Mouse (Mus musculus) gastrocnemius, postnatal 25 days (tissue): ENCODE results near the gene Tmem40. TPM values are rescaled to one million over a fixed set of nuclear protein-coding genes. Genes with fewer than 3 reads are reported as not detected.

Experiments used
- DNase-seq: peaks from one replicate; pipeline ENCODE4 v3.0.0; 2022
- microRNA-seq, 2 experiments: library from miRNA; unstranded; fragments of <30 nt; microRNA quantifications; one replicate each; pipeline ENCODE4 v1.2.0; 2021; ENCODE audit warnings: borderline replicate concordance in 2 of 2
- total RNA-seq, 2 experiments: library from RNA; stranded (reverse); gene quantifications; 1 replicate in 1 of 2; 2 replicates in 1 of 2; pipeline ENCODE4 v1.2.3; 2021

The Tmem40 gene
- total RNA-seq, 2 experiments from 2014 or later, result 0.35 to 0.43 TPM

DNA sequence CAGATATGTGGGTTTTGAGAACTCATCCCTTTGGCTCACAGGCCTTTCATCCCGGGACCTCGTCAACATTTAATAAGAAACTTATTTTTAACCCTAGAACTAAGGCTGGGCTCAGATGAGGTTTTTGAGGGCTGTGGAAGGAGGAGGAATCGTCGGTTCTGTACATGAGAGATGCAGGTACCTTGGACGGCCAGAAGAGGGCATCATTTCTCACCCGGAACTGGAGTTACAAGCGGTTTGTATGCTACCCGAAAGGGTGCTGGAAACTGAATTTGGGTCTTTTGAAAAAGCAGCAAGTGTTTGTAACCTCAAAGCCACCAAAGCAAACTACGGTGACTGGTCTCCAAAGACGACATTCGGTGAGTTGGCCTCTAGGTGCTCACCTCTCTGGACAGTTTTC lies 60.9 kb downstream of the Tmem40 start:
- no peak for DNase-seq

DNA sequence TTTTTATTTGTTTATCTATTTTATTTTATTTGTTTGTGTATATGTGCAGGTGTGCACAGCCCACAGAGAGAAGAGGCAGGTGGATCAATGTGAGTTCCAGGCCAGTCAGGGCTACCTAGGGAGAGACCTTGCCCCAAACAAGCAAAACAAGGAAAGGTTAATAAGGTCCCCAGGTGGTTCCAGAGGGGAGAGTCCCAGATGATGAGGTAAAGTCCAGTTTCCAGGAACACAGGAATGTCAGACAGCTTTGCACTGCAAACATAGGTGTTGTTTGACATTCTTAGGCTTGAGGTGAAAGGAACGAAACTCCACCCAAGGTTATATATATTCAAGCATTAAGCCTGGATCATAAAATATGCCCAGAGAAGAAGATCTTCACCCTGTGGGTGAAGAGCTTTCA lies 61.4 kb downstream of the Tmem40 start:
- DNase-seq, result no peak

DNA sequence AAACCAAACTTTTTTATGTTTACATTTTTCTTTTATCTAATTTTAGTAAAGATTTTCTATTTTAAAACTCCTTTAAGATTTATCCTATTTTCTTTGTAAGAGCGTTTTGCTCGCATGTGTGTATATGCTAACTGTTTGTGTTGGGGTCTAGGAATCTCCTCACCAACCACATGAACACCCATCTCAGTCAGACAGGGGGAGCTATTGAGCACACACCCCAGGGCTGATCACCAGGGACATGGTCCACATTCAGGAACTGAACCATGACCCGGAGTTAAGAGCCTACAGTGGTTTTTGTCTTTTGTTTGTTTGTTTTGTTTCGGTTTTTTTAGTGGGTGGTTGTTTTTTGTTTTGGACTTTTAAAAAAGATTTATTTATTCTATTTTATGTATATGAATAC lies 63.5 kb downstream of the Tmem40 start:
- DNase-seq, result no peak

DNA sequence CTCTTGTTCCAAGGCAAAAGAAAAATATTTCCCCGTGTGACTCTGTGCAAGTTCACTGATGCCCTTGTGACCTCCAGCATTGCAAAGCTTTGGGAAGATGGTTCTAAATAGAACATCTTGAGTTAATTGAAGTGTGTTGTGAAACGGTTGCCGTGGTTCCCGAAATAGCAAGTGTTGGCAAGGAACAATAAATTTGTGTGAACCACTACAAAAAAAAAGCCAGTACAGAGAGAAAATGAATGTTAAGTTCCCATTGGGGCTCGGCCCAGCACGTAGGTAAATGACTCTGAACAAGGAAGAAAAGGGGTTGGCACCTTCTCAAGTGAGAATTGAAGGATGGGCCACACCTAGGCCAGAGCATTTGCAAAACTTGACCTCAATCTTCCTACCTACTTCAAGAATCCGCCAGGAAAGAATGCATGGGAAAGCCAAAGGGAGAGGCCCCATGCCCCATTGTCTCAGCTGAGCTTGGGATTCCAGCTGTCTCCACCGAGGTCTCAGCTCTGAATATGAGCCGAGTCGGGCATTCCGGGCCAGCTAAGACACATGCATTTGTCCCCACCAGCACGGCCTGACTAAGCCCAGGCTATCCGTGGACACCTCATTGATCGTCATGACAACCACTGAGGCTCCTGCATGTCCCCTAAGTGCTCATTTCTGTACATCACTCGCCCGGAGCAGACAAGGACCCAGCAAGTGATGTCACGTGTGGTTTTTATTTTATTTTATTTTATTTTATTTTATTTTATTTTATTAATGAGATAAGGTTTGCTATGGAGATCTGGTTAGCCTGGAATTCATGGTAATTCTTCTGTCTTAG lies 64.3 kb downstream of the Tmem40 start:
- DNase-seq, result peak; percentile 20

DNA sequence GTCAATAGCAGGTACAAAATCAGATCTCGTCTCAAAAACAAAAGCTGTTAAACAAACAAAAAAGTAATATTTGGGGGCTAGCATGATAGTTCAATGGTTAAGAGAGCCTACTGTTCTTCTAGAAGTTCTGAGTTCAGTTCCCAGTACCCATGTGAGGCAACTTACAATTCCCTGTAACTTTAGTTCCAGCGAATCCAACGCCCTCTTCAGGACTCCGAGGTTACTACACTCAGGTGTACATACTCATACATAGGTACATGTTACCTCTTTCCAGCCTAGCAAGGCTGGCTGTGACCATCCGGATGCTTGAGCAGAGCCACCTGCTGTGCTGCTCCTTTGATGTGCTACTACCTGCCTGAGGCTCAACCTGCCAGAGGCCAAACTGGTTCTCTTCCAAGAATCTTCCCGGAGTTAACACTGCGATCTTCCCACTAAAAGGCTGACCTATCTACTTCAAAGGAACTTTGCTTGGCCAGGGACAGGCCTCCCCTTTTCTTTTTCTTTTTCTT lies 65.4 kb downstream of the Tmem40 start:
- no peak for DNase-seq

DNA sequence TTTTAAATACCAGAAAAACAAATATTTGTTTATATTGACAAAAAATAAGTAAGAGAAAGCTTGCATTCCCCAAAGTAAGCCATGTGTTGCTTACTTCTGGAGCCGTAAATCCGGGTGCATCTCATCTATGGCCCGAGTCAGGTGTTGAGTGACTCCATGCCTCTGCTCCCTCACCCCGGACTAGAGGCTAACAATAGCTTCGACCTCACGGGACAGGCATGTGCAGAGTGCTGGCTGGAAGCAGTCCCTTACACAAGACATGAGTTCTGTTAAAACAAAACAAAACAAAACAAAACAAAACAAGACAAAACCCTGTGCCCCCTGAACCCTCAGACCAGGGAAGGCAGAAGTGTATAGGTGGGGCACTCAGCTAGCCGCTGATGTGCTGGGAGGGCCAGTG lies 67.1 kb downstream of the Tmem40 start:
- peak; percentile 17 for DNase-seq

DNA sequence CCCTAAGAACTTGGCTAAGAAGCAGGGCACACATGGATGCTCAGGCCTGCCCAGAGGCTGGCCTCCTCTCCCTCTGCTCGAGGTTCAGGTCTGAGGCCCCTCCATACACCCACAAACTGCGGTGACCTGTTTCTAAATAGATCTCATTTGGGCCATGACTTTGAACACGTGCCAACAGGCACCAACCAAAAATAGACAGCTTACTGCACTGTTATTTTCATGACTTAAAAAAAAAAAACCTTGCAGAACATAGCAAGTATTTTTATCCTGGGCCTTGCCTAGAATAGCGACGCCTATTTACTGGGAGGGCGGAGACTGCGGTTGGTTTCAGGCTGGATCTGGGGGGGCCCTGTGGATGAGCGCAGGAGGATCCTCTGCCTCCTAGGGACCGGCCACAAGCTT lies 67.8 kb downstream of the Tmem40 start:
- peak; percentile 62 for DNase-seq

DNA sequence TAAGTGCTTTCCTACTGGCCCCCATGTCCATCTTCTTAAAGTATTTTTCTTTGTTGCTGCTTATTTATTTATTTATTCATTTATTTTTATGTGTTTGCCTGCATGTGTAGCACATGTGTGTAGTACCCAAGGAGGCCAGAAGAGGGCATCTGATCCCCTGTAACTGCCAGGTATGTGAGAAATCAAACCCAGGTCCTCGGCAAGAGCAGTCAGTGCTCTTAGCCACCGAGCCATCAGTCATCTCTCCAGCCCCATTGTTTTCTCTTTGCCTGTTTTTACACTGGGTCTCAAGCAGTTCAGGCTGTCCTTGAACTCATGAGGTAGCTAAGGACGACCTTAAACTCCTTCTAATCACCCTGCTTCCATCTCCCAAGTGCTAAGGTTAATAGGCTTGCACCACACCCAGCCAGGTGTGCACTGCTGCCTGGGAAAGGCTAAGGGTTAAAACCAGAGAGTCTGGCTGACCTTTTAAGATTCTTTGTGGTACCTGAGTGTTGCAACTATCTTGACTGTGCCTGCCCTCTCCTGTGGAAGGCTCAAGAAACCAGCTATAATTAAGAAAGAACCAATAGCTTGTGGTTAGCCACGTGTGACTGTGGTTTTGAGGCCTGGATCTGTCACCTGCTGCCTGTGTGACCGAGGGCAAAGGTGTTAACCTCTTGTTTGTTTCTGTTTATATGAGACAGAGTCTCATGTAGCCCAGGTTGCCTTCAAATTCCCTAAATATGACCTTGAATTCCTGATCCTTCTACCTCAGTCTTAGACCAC lies 69.1 kb downstream of the Tmem40 start:
- no peak for DNase-seq

DNA sequence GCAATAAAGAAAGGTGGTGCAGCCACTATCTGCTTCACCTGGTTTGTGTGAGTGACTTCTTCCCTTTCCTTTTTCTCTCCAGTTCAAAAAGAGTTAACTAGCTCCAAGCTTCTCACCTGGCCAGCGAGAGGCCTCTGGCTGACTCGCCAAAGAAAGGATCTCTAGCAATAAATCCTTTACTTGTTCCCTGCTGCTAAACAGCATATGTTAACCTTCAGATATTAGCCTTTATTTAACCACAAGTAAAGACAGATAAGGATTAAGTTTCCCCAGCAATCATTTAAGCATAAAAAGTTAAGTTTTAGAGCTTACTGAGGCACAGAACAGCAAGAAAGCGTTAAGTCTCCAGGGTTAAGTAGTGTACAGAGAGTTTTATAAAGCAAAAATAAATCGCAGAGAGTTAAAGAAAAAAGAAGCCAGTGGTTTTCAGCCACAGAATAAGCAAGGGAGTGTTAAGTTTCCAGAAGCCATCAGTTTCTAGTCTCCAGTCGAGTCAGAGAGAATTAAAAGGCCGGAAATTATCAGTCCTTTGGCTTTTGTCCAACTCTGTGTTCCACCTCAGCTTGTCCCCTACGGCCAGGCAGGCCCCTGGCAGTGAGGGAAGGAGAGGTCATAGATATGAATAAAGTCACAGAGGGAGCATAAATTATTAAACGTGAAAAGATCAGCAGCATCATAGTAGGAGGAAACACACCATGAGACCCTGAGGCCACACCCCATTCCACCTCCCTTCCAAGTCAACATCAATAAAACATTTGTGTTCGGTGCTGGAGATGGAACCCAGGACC lies 69.9 kb downstream of the Tmem40 start:
- no peak for DNase-seq

DNA sequence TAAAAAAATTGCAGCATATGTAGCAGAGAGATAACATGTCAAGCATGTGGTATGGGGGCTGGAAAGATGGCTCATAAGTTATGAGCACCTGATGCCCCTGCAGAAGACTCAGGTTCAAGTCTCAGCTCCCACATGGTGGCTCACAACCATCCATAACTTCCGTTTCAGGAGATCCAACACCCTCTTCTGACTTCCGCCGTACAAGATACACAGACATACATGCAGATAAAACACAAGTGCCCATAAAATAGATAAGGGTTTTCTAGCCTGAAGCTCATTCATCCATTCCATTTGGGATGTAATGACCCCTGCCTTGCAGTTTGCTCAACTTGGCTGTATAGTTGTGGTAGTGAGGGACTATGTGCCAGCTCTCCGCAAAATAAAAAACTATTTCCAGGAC lies 72.1 kb downstream of the Tmem40 start:
- no peak for DNase-seq

DNA sequence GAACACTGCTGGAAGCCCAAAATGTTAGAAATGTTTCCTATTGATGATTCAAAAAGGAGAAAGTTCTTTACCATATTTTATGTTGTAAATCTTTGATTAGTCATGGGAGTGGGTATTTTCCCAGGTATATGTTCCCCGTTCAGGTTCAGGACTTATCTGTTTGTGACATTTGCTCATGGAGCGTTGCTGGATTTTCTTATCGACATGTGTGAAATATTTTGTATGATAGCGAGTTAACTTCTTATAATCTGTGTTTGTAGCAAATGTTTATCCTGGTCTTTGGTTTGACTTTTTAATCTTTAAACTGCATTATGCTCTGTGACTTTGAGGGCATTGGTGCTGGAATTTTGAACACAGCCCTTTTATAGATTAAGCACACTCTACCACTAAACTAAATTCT lies 73.6 kb downstream of the Tmem40 start:
- no peak for DNase-seq

DNA sequence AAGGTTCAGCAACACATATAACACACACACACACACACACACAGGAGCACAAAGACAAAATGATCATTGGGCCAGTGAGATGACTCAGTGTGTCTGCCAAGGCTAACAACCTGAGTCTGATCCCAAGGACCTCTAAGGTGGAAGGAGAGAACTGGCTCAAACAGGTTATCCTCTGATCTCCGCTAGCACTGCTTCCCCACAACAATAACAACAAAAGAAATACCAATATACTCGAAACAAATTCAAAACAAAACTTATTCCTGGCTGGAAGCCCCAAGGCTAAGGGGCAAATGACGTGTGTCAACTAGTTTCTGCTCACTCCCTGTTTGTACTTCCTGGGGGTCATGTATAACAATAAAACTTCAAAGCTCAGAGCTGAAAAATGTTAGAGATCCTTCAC lies 74.5 kb downstream of the Tmem40 start:
- no peak for DNase-seq

DNA sequence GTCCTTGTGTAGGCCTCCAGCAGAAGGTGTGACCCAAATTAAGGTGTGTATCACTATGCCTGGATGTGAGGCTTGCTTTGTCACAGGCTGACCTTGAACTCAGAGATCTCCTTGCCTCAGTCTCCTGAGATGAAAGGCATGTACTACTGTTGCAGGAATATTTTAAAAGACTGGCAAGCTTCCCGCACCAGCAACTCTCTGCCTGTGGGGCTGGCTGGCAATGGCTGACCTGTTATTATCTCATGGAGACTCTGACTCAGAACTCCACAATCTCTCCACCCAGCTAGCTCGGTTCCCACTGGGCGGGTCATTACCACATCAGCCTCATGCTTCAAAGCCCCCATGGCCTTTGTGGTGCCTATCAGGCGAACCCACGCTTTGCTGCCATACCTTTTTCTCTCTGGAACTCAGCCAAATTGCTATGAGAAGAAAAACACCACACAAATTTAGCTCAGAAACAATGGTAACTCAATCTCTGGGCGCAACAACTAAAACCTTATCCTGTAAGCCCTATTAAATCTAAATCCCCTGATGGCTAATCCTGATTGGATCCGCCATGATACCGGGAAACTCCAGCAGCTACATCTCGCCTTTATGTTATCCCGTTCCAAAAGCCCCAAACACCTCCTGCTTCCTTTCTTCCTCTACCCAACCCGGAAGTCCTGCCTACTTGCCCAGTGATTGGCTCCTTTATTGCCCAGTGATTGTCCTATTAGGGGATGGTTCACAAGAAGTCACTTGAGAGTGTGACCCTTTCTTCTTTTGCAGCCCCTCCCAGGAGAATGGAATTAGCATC lies 77.2 kb downstream of the Tmem40 start:
- no peak for DNase-seq

DNA sequence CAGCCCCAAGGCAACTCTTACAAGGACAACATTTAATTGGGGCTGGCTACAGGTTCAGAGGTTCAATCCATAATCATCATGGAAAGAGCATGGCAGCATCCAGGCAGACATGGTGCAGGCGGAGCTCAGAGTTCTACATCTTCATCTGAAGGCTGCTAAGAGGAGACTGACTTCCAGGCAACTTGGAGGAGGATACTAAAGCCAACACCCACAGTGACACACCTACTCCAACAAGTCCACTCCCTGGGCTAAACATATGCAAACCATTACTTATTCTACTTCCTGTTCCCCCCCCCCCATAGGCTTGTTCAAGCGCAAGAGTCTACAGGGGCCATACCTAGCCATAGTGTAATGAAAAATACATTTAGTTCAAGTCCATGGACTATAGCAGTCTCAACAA lies 77.9 kb downstream of the Tmem40 start:
- no peak for DNase-seq

DNA sequence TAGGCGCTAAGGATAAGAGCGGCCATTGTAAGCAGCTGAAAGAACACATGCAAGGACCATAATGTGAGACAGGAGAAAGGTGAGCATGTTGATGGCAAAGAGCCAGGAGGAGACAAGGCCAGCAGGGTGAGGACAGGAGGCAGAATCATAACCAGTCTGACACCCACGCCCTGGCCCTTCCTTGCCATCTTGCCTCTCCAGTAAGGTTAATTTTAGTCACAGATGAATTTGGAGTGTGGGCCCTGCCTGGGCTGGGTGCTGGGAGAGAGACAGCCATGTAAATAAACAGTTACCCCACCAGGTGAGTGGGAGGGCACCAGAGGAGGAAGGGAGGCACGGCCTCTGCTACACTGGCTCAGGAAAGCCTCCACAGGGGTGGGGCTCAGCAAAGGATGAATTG lies 81.1 kb downstream of the Tmem40 start:
- DNase-seq, result no peak

Small RNA genes lying within 50 kb of the gene (microRNA-seq; reads per million reads assigned to microRNA genes)
- gene Mir7660, result 0 to 0.53 reads per million in 2 experiments

Other genes starting within 250 kb of the Tmem40 start
- gene Tsen2, start 217.7 kb downstream of the Tmem40 start, total RNA-seq, result 1 to 10 TPM; 5.8 to 6.1 TPM
- under 1 TPM in 1 of 2 experiments, not detected in 1; 0.18 TPM for gene Mkrn2os, start 169.8 kb downstream of the Tmem40 start, total RNA-seq
- gene Mkrn2, start 160.5 kb downstream of the Tmem40 start, total RNA-seq, result 10 to 100 TPM; 37.9 to 42.3 TPM
- gene Raf1, start 85.8 kb downstream of the Tmem40 start, total RNA-seq, result 100 to 1,000 TPM; 105 to 129 TPM
- gene Cand2, start 12.1 kb upstream of the Tmem40 start, total RNA-seq, result 10 to 100 TPM; 61.9 to 64.2 TPM
- gene Rpl32, start 46.3 kb upstream of the Tmem40 start, total RNA-seq, result 100 to 1,000 TPM; 536 to 577 TPM
- under 1 TPM in 1 of 2 experiments, not detected in 1; 0.24 TPM for gene Efcab12, start 76.0 kb upstream of the Tmem40 start, total RNA-seq
- gene Mbd4, start 91.0 kb upstream of the Tmem40 start, total RNA-seq, result under 1 TPM; 0.82 to 0.94 TPM
- 1 to 10 TPM; 5.3 to 7.6 TPM for gene Ift122, start 91.1 kb upstream of the Tmem40 start, total RNA-seq
- gene Rho, start 169.3 kb upstream of the Tmem40 start, total RNA-seq, result under 1 TPM in 1 of 2 experiments, not detected in 1; 0.20 TPM
- gene H1foo, start 182.5 kb upstream of the Tmem40 start, total RNA-seq, result not detected
- gene Plxnd1, start 232.6 kb upstream of the Tmem40 start, total RNA-seq, result 10 to 100 TPM; 25.7 TPM